Mouse (Mus musculus) embryo, embryonic 10 days (tissue): ENCODE data around the gene Fndc3b.
"Not testable (repeated sequence)": the region's sequence is repeated elsewhere in the genome, so short reads cannot be mapped to it uniquely, and the experiment has no call there.

Source experiments
- DNase-seq: peaks from one replicate; pipeline ENCODE4 v3.0.0-alpha.2; 2015; ENCODE audit warnings: low spot score

The Fndc3b gene

GRCm38 (mm10) chr3:27413566-27413965, 297.5 kb downstream of the Fndc3b start:
- no peak for DNase-seq

DNA sequence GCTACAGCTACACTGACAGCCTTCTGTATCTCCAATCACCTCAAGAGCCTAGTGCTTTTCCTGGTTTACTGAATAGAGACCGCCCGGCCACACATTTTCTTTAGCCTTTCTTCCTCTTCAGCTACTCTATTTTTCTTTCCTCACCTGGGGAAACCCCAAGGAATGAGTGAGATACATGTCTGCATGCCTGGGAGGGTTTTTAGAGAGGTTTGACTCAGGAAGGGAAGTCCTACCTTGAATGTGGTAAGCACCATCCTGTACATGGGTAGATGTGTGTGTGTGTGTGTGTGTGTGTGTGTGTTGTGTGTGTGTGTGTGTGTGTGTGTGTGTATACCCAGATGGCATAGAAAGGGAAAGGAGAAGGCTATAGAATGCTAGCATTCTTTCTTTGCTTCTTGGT, 299.8 kb downstream of the Fndc3b start:
- no peak for DNase-seq

DNA sequence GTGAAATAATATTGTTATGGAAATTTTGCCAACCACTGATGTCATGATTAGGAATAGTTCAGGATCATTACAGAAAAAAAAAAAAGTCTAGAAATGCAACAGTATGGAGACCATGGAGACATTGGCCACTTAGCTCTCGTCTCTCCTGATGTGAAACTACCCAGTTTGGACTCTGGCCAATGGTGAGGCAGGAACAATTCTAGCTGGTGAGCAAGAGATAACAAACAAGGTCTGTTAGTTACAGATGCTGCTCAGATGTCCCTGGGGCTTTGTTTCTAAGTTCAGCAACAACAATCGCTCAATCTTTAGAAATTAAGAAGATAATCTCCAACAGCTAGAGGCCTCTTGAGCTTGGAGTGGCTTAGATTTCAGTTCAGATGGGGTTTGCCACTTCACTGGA, 302.5 kb downstream of the Fndc3b start:
- DNase-seq, result no peak

DNA sequence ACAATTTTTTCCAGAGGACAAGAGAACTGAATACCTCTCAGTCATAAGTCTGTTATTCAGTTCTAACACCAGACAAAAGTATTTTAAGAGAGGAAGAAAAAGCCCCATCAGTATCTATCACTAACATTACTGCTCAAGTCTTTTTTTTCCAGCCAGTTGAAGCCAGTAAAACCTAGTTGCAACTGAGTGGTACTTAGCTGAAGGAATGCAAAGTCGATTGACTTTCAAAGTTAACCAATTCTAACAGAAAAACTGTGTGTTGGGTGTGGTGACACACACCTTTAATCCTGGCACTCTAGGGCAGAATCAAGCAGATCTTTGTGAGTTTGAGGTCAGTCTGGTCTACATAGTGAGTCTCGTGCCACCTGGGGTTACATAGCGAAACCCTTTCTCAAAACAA, 304.7 kb downstream of the Fndc3b start:
- DNase-seq, result no peak

DNA sequence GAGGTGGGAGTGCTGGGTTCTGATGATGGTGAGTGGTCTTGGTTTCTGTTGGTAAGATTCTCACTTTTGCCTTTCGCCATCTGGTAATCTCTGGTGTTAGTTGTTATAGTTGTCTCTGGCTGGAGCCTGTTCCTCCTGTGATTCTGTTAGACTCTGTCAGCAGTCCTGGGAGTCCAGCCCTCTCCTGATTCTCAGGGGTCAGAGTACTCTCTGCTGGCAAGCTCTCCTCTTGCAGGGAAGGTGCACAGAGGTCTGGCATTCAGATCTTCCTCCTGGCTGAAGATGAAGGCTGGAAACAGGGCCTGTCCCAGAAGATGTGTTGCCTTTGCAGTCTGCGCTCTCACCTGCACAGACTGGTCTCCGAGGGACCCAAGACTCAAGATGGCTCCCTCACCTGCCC, 310.1 kb downstream of the Fndc3b start:
- DNase-seq, result not testable (repeated sequence)

DNA sequence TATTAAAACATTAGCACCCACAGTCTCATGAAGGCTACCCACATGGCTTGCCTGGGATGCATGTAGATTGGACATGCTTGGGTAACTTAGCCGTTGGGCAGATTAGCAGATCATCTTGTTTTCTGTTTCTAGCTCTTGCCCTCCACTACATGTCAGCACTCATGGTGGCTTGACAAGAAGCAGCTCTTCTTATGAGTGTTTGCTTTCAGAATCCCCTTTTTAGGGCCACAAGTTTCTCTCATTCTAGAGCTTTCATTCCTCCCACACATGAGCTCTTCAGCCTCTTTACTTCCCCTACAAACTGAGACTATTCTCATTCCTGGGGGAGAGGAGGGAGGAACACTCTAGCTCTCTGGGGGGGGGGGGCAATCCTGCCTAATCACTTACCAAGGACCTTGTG, 321.2 kb downstream of the Fndc3b start:
- no peak for DNase-seq

DNA sequence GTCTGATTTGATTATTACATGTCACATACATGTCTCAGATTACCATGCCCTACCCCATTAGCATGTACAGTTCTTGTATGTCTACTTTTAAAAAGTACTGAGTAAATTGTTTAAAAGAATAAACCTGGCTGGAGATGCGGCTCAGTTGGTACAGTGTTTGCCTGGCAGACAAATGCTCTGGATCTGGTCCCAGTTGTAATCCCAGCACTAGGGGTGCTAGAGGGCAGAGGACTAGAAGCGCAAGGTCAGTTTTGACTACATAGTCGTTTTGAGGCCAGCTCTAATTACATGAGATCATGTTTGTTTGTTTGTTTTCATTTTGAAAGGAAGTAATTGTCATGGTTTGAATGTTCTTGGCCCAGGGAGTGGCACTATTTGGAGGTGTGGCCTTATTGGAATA, 326.3 kb downstream of the Fndc3b start:
- no peak for DNase-seq

DNA sequence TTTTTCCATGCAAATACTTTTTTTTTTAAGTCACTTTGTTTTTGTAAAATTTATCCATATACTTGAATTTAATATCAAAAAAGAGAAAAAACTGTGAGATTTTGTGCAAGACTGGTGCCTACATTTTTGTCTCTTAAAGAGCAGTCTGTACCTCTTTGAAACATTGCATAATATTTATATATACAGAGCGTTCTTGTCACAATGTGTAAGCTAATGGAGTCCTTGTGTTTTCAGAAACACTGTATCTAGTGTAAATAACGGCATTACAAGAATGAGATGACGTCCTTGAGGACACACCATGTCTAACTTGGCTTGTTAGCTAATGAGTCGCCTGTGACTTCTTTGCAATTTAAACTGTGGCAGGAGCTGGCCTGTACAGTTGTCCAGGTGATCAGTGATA, 333.2 kb downstream of the Fndc3b start:
- DNase-seq, result no peak

DNA sequence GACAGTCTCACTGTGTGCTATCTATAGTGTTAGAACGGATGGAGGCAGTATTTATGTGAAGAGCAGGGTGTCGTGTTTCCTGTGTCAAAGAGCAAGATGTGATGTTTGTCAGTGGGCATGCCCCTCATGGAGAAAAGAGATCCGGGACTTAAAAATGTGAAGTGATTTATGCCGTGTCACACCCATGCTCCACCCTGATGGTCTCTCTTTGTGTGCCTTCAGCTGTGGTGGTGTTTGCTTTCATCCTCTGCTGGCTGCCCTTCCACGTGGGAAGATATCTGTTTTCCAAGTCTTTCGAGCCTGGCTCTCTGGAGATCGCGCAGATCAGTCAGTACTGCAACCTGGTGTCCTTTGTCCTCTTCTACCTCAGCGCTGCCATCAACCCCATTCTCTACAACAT, 336.7 kb downstream of the Fndc3b start:
- DNase-seq, result no peak

- peak; percentile 32 for DNase-seq
Measured at GRCm38 (mm10) chr3:27371725-27372650, 339.1 kb downstream of the Fndc3b start.

DNA sequence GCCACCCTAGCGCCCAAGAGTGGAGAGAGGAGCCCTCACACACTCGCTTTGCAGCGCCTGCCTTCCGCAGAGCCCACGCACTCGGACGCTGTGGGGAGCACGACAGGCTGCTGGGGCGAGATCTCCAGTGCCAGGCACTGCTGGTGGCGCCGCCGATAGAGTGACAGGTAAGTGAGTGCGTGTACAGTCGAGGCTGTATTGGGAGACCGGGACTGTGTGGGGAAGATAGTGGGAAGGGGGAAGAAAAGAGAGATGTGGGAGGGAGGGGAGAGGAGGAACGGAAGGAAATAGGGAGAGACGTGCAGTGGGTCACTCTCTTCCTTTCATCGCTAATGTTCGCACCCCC, 339.9 kb downstream of the Fndc3b start, which contains the start of gene Ghsr:
Gene Ghsr, plus strand, starts transcription at position 76 of the 346 bp plus-strand sequence.
- no peak for DNase-seq

GRCm38 (mm10) chr3:27370582-27371275, 340.4 kb downstream of the Fndc3b start:
- no peak for DNase-seq

- peak; percentile 87 for DNase-seq
Measured at GRCm38 (mm10) chr3:27370125-27370524, 341.0 kb downstream of the Fndc3b start.
